Mouse (Mus musculus): ENCODE results near the gene Agap1. TPM values are rescaled to one million over a fixed set of nuclear protein-coding genes. Genes with fewer than 3 reads are reported as not detected.

The Agap1 gene
- polyA plus RNA-seq, 1 experiment from 2014 or later: 72.2 TPM

GRCm38 (mm10) chr1:89586991-89587683 is 132.5 kb downstream of the Agap1 start:
- WGBS: 42% methylated on average over 14 of the region's 14 CpGs
- DNase-seq (ENCODE audit: low spot score) (no peak), ATAC-seq (ENCODE audit: low FRiP score) (no peak)
- Histone ChIP-seq H3K9me3 (ENCODE audit: control insufficient read depth, low read length) (peaks cover 7% of the 10 kb centered on the region; the same call in 1 of the 2 replicates), H3K9ac (no peak overlapping the region), H3K36me3 (replicated peaks; ENCODE audit: control insufficient read depth, insufficient read depth) (peaks cover 14% of the 10 kb centered on the region; the same call in 1 of the 2 replicates), H3K4me1 (replicated peaks; ENCODE audit: control insufficient read depth, insufficient read depth, low read length) (peaks cover 54% of the 10 kb centered on the region), H3K4me3 (replicated peaks; ENCODE audit: low read length) (no peak overlapping the region), H3K27me3 (ENCODE audit: control insufficient read depth, insufficient read depth, low read length) (no peaks in the 10 kb centered on the region), H3K27ac (no peak overlapping the region), H3K4me2 (replicated peaks) (0 out of 2 replicates have a peak overlapping the region, but pooled peaks have one; percentile 0)

DNA sequence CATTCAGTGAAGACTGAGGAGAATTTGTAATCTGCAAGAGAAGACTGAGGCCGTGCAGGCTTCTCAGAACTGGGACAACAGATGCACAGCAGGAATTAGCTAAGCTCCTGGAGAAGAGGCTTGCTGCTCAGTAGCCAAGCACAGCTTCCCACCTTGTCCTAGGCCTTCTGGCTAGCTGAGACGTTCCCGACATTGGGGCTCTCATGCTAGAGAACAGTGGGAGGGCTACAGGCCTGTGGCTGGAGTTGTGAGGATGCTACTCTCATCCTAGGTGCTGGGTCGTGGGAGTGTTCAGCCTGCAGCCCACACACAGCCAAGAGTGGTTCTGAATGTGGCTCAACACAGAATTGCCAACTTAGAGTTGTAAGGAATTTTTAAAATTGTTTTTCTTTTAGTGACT is 133.5 kb downstream of the Agap1 start:
- Histone ChIP-seq H3K9ac (no peak overlapping the region), H3K4me2 (replicated peaks) (no peak overlapping the region), H3K36me3 (replicated peaks; ENCODE audit: control insufficient read depth, insufficient read depth) (peaks cover 14% of the 10 kb centered on the region; the same call in 1 of the 2 replicates), H3K4me3 (replicated peaks; ENCODE audit: low read length) (no peak overlapping the region), H3K9me3 (ENCODE audit: control insufficient read depth, low read length) (peaks cover 7% of the 10 kb centered on the region; the same call in 1 of the 2 replicates), H3K27ac (no peak overlapping the region), H3K27me3 (ENCODE audit: control insufficient read depth, insufficient read depth, low read length) (no peaks in the 10 kb centered on the region), H3K4me1 (replicated peaks; ENCODE audit: control insufficient read depth, insufficient read depth, low read length) (peaks cover 43% of the 10 kb centered on the region)
- DNase-seq (ENCODE audit: low spot score) (no peak), ATAC-seq (ENCODE audit: low FRiP score) (no peak)
- 49% methylated on average over 4 of the region's 4 CpGs for WGBS

- Histone ChIP-seq H3K4me2 (replicated peaks) (no peak overlapping the region), H3K4me3 (replicated peaks; ENCODE audit: low read length) (no peak overlapping the region), H3K4me1 (replicated peaks; ENCODE audit: control insufficient read depth, insufficient read depth, low read length) (peaks cover 15% of the 10 kb centered on the region), H3K9me3 (ENCODE audit: control insufficient read depth, low read length) (peaks cover 7% of the 10 kb centered on the region; the same call in 1 of the 2 replicates), H3K27me3 (ENCODE audit: control insufficient read depth, insufficient read depth, low read length) (no peaks in the 10 kb centered on the region), H3K9ac (no peak overlapping the region), H3K36me3 (replicated peaks; ENCODE audit: control insufficient read depth, insufficient read depth) (peaks cover 14% of the 10 kb centered on the region; the same call in 1 of the 2 replicates), H3K27ac (no peak overlapping the region)
- 89% methylated on average over 7 of the region's 7 CpGs for WGBS
- DNase-seq (ENCODE audit: low spot score): no peak
- no peak for ATAC-seq (ENCODE audit: low FRiP score)
Observed at GRCm38 (mm10) chr1:89590994-89591393, 136.4 kb downstream of the Agap1 start.

- Histone ChIP-seq H3K27ac (no peak overlapping the region), H3K4me1 (replicated peaks; ENCODE audit: control insufficient read depth, insufficient read depth, low read length) (no peaks in the 10 kb centered on the region), H3K4me2 (replicated peaks) (no peak overlapping the region), H3K27me3 (ENCODE audit: control insufficient read depth, insufficient read depth, low read length) (no peaks in the 10 kb centered on the region), H3K36me3 (replicated peaks; ENCODE audit: control insufficient read depth, insufficient read depth) (peaks cover 14% of the 10 kb centered on the region; the same call in 1 of the 2 replicates), H3K4me3 (replicated peaks; ENCODE audit: low read length) (no peak overlapping the region), H3K9me3 (ENCODE audit: control insufficient read depth, low read length) (peaks cover 7% of the 10 kb centered on the region; the same call in 1 of the 2 replicates), H3K9ac (no peak overlapping the region)
- DNase-seq (ENCODE audit: low spot score) (no peak), ATAC-seq (ENCODE audit: low FRiP score) (no peak)
- WGBS: 81% methylated on average over 4 of the region's 4 CpGs
Observed at GRCm38 (mm10) chr1:89593219-89593618, 138.6 kb downstream of the Agap1 start.

DNA sequence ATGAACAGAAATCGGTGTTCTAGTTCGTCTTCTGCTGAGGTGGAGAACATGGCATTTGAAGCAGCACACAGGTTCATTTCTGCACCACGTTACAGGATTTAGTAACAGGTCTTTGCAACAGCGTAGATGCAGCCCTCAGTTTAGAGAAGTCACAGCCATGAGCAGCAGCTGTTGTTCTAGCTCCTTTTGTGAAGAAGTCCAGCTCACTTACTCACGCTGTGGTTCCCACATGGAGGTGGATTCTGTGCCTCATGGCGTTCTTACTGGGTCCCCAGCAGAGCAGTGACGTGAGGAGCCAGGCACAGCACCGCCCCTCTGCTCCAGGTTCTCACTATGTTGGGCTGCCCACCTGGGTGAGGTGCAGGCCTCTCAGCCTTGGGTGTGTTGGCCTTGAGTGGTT is 140.4 kb downstream of the Agap1 start:
- H3K4me3 ChIP-seq (replicated peaks; ENCODE audit: low read length): no peak overlapping the region
- H3K4me2 ChIP-seq (replicated peaks): no peak overlapping the region
- no peaks in the 10 kb centered on the region for H3K27me3 ChIP-seq (ENCODE audit: control insufficient read depth, insufficient read depth, low read length)
- no peak for ATAC-seq (ENCODE audit: low FRiP score)
- H3K4me1 ChIP-seq (replicated peaks; ENCODE audit: control insufficient read depth, insufficient read depth, low read length): peaks cover 14% of the 10 kb centered on the region
- DNase-seq (ENCODE audit: low spot score): no peak
- 89% methylated on average over 8 of the region's 8 CpGs for WGBS
- H3K27ac ChIP-seq: no peak overlapping the region
- peaks cover 14% of the 10 kb centered on the region; the same call in 1 of the 2 replicates for H3K36me3 ChIP-seq (replicated peaks; ENCODE audit: control insufficient read depth, insufficient read depth)
- H3K9me3 ChIP-seq (ENCODE audit: control insufficient read depth, low read length): peaks cover 7% of the 10 kb centered on the region; the same call in 1 of the 2 replicates
- H3K9ac ChIP-seq: no peak overlapping the region

DNA sequence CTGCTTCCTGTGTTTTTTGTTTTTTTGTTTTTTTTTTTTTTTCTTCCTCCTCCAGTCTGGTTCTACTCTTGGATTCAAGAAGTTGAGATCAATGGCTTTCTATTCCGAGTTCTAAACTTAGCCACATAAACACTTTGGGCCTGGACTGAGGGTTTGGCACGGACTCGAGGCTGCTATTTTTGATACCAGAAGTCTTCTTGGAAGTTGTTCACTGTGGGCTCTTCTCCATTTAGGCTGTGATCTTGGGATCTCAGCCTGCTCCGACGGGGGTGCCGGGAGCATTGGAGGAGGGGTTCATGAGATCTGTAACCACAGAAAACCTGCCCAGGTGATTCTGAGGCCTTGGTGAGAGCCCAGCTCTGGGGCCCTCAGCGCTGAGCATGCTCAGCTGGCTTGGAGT is 140.8 kb downstream of the Agap1 start:
- ATAC-seq (ENCODE audit: low FRiP score): no peak
- no peak overlapping the region for H3K9ac ChIP-seq
- 95% methylated on average over 7 of the region's 7 CpGs for WGBS
- no peak overlapping the region for H3K4me3 ChIP-seq (replicated peaks; ENCODE audit: low read length)
- DNase-seq (ENCODE audit: low spot score): no peak
- no peak overlapping the region for H3K4me2 ChIP-seq (replicated peaks)
- H3K36me3 ChIP-seq (replicated peaks; ENCODE audit: control insufficient read depth, insufficient read depth): peaks cover 14% of the 10 kb centered on the region; the same call in 1 of the 2 replicates
- H3K9me3 ChIP-seq (ENCODE audit: control insufficient read depth, low read length): peaks cover 7% of the 10 kb centered on the region; the same call in 1 of the 2 replicates
- peaks cover 18% of the 10 kb centered on the region for H3K4me1 ChIP-seq (replicated peaks; ENCODE audit: control insufficient read depth, insufficient read depth, low read length)
- H3K27me3 ChIP-seq (ENCODE audit: control insufficient read depth, insufficient read depth, low read length): no peaks in the 10 kb centered on the region
- no peak overlapping the region for H3K27ac ChIP-seq

- H3K27ac ChIP-seq: no peak overlapping the region
- no peak overlapping the region for H3K4me3 ChIP-seq (replicated peaks; ENCODE audit: low read length)
- peaks cover 8% of the 10 kb centered on the region; the same call in 1 of the 2 replicates for H3K36me3 ChIP-seq (replicated peaks; ENCODE audit: control insufficient read depth, insufficient read depth)
- ATAC-seq (ENCODE audit: low FRiP score) (no peak), DNase-seq (ENCODE audit: low spot score) (no peak)
- no peaks in the 10 kb centered on the region for H3K27me3 ChIP-seq (ENCODE audit: control insufficient read depth, insufficient read depth, low read length)
- peaks cover 26% of the 10 kb centered on the region for H3K4me1 ChIP-seq (replicated peaks; ENCODE audit: control insufficient read depth, insufficient read depth, low read length)
- 97% methylated on average over 2 of the region's 2 CpGs for WGBS
- no peak overlapping the region for H3K4me2 ChIP-seq (replicated peaks)
- H3K9ac ChIP-seq: no peak overlapping the region
- peaks cover 7% of the 10 kb centered on the region; the same call in 1 of the 2 replicates for H3K9me3 ChIP-seq (ENCODE audit: control insufficient read depth, low read length)
Observed at GRCm38 (mm10) chr1:89596223-89596622, 141.6 kb downstream of the Agap1 start.

DNA sequence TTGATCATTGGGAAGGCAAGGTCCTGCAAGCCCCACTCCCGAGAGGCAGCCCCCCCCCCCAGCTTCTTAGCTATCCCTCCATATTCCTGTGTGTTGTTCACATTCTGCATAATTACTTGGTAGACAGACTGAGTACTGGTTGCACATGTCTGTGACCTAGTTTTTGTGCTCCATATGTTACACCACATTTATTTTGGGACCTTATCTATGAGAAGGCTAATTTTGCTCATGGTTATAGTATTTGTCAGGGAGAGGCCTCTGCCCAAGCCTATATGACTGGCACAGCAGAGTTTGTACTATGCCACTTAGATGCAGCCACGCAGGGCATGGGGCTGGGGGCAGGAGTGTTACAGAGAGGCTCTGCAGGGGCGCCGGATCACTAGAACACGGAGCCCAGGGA is 144.3 kb downstream of the Agap1 start:
- H3K9ac ChIP-seq: no peak overlapping the region
- ATAC-seq (ENCODE audit: low FRiP score) (no peak), DNase-seq (ENCODE audit: low spot score) (no peak)
- H3K4me2 ChIP-seq (replicated peaks): no peak overlapping the region
- no peaks in the 10 kb centered on the region for H3K36me3 ChIP-seq (replicated peaks; ENCODE audit: control insufficient read depth, insufficient read depth)
- WGBS: 84% methylated on average over 5 of the region's 5 CpGs
- H3K4me1 ChIP-seq (replicated peaks; ENCODE audit: control insufficient read depth, insufficient read depth, low read length): peaks cover 49% of the 10 kb centered on the region
- no peaks in the 10 kb centered on the region for H3K9me3 ChIP-seq (ENCODE audit: control insufficient read depth, low read length)
- no peaks in the 10 kb centered on the region for H3K27me3 ChIP-seq (ENCODE audit: control insufficient read depth, insufficient read depth, low read length)
- H3K27ac ChIP-seq: no peak overlapping the region
- no peak overlapping the region for H3K4me3 ChIP-seq (replicated peaks; ENCODE audit: low read length)

GRCm38 (mm10) chr1:89599983-89600741 is 145.6 kb downstream of the Agap1 start:
- Histone ChIP-seq H3K9me3 (ENCODE audit: control insufficient read depth, low read length) (no peaks in the 10 kb centered on the region), H3K4me2 (replicated peaks) (no peak overlapping the region), H3K4me3 (replicated peaks; ENCODE audit: low read length) (no peak overlapping the region), H3K4me1 (replicated peaks; ENCODE audit: control insufficient read depth, insufficient read depth, low read length) (peaks cover 49% of the 10 kb centered on the region), H3K36me3 (replicated peaks; ENCODE audit: control insufficient read depth, insufficient read depth) (no peaks in the 10 kb centered on the region), H3K9ac (no peak overlapping the region), H3K27me3 (ENCODE audit: control insufficient read depth, insufficient read depth, low read length) (no peaks in the 10 kb centered on the region), H3K27ac (peak overlapping the region; percentile 28; the same call in 1 of the 2 replicates)
- ATAC-seq (ENCODE audit: low FRiP score) (no peak), DNase-seq (ENCODE audit: low spot score) (no peak)
- 70% methylated on average over 11 of the region's 11 CpGs for WGBS

Measured in hindbrain, embryonic 14.5 days (tissue).